Mouse (Mus musculus) megakaryocyte progenitor cell, adult 5-6 weeks (primary cell): ENCODE measurements around the gene Tnfrsf1b. TPM values are rescaled to one million over a fixed set of nuclear protein-coding genes. Genes with fewer than 3 reads are reported as not detected.
A peak's percentile ranks its signal among the peaks of the same experiment; 100 is the strongest.

Experiments used
- ATAC-seq: replicated peaks from 2 replicates; pipeline ENCODE4 v1.8.0; 2016; ENCODE audit warnings: mild to moderate bottlenecking, moderate TSS enrichment, inconsistent platforms; ENCODE audit not compliant: poor library complexity
- total RNA-seq, 2 experiments: library from RNA; stranded (forward) in 1 of 2; stranded (reverse) in 1 of 2; fragments of 157-497, 149-512 nt in 1 of 2; fragments of 200-1000 nt in 1 of 2; gene quantifications; 2 replicates each; pipeline versions ENCODE4 v1.2.3 to v1.2.4; 2015 to 2017

Tnfrsf1b gene
- total RNA-seq (2015) (29.7 and 32.8 TPM in 2 replicates), total RNA-seq (2017) (33.0 and 34.2 TPM in 2 replicates)

DNA sequence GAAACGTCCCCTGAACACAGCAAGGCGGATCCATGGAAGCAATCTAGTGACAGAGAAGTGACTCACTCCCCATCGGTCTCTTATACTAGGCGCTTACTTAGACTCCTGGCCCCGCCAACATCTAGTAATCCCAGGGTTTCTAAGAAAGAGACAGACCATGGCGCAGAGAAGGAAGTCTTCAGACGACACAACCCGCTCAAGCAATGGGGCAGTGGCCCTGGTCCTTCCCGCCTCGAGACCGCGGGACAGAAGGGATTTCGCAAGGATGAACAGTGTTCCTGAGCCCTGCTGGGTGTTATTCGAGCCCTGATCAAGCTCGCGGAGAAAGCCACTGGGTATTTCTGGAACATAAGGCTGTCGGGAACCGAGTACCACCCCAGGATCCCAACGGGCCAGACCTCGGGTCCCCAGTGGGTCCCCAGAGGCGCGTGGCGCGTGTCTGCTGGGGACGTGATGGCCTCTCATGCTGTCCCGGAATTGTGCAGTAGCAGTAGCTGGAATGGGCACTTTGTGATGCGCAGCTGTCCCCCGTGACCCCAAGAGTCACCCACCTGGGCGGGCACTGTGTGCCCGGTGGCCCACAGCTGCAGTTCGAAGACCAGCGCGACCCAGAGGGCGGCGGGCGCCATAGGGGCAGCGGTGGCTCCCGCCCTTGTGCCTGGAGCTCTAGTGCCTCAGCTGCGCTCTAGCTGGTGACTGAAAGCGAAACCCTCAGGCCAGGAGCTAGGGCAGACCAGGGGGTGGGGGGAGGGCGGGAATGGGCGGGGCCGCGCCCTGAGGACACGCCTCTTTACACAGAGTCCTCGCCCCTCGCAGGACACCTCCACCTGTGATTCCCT, at the start of gene Tnfrsf1b:
Tnfrsf1b (minus strand) TSS at position 698 of the 839 bp plus-strand sequence.
- ATAC-seq: peak; percentile 78

DNA sequence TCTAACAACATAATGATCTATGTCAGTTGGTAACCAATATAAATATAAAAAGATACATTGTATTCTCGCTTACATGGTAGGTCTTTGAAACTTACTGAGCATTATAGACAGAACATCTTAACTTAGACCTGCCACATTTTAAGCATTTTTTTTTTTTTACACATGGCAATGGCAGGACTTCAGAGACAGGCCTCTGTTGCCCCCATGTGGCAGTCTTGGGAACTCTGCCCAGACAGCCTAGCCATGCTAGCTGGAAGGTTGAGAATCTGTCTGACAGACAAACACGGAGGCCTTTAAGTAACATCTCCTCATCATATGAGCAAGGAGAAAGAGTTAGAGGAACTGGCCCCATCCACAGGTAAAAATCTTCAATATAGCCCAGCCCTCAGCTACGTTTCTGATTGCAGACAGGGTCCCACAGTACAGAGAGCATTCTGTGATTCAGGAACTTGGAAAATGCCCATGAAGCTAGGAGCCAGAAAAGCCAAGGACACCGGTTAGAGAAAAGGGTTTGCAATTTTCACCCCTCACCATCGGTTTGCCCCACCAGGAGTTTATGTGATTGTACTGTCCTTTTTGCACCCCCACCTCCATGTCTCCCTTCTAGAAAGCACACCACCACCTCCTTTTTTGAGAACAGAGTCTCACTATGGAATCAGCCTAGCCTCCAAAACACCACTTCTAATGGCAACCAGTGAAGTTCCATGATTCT, 49.1 kb upstream of the Tnfrsf1b start:
- ATAC-seq: peak; percentile 59

DNA sequence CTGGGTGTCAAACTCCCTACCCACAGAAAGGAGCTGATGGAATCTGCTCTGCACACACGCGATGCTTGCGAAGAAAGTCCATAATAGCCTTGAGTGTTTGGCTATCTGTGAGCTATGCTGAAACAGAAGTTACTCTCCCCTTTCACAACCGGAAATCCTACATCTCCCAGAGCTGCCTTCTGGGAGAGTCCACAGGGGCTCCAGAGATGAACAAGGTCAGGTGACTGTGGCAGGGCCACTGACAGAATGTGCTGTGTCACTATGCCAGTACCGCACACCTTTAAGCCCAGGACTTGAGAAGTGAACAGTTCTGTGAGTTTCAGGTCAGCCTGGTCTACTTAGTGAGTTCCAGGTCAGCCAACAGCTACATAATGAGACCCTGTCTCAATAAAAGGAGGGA, 47.9 kb upstream of the Tnfrsf1b start:
- peak; percentile 52 for ATAC-seq

DNA sequence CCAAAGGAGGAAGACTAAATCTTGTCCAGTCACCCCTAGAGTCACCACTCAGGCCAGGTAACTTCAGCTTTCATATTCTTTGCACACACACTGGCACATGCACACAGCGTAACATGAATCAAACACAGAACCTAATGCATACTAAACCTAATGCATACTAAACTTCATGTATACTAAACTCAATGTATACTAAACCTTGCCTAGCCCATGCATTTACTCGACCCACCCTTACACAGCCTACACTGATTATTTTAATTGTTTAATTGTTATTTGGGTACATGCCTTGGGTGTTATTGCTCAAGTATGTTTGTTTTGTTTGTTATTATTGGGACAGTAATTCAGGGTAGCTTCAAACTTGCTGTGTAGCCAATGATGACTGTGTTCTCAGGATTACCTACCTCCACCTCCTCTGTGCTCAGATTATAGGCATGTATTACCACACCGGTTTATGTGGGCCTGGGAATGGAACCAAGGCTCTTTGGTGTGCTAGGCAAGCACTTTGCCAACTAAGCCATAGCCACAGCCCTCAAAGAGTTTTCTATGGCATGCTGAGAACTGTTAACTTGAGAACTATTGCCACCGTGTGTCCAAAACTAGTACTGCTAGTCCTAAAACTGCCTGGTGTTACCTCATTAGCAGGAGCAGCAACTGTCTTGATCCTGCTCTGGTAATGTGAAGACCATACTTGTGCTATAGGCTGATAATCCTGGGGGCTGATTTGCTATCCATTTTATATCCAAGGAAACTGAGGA, 39.9 kb upstream of the Tnfrsf1b start:
- ATAC-seq: peak; percentile 99

DNA sequence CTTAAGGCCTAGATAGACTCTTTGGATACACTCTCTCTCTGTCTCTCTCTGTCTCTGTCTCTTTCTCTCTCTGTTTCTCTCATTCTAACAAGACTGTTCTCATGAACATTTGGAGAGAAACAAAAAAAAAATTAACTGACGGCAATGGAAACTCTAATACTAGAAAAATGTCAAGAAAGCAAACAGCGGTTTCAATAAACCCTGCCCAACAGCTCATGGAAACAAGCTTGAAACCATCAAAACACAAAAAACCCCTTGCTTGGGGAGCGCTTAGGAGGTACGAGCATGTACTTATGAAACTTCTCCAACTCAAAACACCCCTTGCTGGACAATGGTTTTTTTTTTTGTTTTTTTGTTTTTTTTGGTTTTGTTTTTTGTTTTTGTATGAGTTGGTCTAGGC, 38.0 kb upstream of the Tnfrsf1b start:
- ATAC-seq: no peak

DNA sequence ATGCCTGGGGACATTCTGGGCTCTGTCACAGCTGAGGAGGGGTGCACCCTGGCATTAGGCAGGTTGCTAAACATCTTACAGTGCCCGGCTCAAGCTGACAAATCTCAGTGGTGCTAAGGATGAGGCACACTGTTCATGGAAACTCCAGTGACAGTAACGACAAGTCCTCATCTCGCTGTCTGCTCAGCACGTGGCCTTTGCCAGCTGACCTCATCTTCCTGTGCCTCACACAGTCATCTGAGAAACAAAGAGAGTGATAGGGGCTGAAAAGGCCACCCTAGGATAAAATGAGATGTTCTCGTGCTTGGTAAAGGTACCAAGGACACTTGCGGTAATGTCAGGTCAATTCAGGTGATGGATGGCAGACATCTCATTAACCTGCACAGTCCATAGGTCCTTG, 36.8 kb upstream of the Tnfrsf1b start:
- ATAC-seq: no peak

DNA sequence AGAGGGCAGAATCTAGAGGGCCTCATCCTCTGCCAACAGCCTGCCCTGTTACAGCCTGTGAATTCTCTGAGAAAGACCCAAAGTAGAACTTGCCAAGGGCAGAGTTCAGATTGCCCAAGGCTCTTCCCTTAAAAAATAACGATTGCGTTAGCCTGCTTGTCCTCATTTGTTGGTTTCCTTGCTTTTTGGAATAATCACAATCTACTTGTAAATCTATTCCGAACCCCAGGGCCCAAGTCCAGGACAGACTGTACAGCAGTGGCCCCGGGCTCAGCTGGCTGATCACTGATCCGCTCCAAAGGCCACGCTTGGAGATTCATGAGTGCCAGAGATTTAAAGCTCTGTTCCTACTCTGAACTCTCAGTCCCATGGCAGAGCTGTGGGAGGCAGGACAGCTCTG, 34.3 kb upstream of the Tnfrsf1b start:
- no peak for ATAC-seq

DNA sequence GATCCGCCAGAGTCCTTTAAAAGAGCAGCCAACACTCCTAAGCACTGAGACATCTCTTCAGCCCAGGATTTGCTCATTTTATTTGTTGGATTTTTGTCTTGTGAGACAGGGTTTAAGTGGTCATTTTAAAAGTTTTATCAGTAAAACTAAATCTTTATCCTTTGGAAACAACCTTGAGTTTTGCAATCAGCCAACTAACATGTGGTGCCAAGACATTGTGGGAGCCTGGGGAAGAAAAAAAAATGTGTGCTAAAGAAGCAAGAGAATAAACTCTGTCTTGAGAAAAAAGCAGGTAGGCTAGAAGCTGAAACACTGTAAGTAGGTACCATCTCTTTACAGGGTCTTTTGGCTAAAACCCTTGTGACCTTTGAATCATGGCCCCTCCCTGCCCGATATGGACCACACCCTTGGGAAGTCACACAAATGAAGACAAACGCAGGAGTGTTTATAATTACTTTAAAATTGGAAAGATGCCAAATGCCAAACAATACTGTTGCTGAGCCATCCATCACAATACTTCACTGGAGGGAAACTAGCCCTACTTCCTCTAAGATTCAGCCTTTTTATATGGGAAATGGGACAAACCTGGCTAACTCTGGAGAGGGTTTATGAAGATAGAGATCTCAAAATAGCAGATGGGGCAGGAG, 32.2 kb upstream of the Tnfrsf1b start:
- no peak for ATAC-seq

DNA sequence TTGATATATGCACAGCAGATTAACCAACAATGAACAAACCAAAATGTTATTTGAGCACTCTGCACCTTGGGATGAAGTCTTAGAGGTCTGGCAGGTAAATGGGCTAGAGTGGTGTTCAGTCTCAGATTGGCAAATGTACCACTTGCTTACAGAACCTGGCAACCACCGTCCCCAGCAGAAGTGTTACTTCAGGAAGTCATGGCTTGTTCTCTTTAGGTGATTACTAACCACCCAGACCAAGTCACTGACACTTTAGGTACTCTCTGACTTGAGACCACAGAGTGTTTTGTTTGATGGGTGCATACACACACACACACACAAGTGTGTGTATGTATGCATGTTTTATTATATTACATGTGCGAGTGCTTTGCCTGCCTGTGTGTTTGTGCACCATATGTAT, 31.6 kb upstream of the Tnfrsf1b start:
- no peak for ATAC-seq

DNA sequence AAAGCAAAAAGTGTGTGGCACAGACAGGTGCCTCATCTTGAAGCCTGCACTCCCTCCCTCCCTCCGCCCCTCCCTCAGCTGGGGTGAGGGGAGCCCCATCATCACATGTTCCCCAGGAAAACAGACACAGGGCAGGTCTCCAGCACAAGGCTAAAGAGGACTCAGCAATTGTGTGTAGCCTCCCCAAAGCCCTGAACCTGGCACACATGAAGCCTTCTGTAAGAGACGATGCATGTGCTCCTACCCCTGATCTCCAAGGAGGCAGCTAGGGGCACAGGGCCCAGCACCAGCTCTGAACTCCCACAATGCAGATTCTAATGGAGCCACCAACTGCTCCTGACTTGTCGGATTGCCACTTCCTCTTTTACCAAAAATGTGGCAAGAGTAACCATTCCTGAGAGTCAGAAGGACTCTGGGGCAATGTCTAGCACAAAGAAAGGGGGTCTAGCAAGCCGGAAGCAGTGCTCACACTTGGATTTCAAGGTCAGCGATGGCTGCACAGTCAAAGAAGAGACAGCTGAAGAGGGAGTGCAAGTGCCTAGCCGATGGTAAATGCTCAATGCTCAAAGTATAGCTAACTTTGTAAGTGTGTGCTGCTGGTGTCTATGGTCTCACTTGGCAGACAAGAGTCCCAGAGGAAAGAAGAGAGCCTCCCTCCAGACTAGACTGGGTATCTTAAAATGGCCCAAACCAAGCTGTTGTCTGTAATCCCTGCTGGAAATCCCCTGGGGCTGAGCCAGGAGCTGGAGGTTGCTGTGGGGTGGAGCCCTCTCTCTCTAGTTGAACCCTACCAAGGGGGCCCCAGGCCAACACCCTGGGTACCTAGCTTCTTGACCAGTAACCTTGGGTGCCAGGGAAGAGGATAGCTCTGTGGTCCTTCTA, 29.9 kb upstream of the Tnfrsf1b start:
- ATAC-seq: peak; percentile 88

DNA sequence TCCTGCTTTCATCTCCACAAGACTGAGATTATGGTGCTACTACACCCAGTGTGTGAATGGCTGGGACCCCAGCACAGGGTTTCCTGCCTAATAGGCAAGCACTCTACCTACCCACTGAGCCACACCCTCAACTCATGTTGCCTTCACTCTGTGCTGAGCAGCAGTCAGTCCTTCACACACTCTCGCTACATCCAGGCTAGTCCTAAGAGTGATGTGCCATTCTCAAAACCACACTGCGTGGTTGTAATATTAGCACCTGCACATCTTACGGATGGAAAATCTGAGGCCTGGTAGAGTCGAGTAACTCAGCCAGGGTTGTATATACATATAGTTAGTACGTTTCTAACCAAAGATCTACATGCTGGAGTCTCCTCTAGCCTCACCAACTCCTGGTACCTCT, 28.2 kb upstream of the Tnfrsf1b start:
- no peak for ATAC-seq

DNA sequence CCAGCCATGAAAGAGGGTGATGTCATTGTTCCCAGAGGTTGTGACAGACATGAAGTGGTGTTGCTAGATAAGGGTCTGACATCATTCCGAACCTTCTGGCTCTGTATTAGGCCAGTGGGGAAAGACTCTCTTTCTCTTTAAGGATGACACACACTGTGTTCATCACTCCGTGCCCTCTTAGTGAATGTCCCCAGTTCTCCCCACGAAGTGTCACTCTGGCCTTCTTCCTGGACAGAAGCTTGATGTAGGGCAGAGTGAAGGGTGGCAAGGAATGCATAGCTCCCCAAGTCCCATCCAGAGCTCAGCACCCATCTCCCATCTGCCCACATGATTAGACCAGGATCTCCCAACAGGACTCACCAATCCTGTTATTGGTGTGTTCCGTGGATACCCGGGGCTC, 27.3 kb upstream of the Tnfrsf1b start:
- no peak for ATAC-seq

DNA sequence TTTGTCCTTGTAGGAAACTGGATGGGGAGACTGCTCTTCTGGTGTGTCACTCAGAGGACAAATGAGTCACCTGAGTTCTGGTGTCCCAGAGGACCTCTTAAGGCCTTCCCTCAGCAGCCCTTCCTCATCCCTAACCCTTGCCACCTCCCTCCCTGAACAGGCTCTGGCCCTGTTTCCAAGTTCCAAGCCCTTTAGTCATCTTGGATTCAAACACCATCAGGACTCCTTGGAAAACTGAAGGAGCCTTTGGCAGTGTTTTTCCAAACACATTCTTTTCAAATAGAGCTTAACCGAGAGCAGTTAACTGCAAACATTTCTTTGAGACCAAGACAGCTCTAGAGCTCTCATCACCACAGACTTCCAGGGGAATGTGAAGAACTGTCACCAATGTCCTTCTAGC, 26.1 kb upstream of the Tnfrsf1b start:
- ATAC-seq: no peak

DNA sequence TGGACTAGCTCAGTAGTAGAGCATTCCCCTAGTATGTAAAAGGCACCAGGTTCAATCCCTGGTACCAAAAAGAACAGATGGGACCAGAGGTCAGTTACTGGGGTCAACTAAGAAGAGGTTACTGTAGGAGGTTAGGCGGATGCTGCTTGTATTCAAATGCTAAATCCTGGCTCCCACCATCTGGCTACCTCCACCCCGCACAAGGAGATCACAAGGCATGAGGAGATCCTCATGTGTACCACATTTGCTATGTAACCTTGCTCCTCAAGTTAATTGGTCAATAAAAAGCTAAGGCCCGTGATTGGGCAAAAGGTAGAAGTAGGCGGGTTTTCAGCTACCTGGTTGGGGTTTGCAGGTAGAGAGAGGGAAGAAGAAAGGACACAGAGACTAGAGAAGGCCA, 25.0 kb upstream of the Tnfrsf1b start:
- no peak for ATAC-seq

DNA sequence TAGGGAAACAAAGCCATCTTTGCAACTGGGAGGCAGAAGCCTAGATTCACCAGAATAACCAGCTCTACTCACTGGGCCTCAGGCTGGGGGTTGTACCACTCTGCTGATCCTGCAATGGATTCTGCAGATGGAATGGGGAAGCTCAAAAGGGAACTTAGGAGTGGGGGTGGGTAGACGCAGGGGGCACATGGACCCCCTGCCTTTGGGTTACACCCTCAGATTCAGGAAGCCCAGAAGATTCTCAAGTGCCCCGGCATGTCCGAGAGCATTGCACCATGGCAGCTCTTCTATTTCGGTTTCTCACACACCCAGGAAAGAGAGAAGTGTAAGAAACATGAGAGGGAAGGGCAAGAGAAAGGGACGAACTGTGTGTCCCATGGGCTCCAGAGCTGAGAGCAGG, 23.5 kb upstream of the Tnfrsf1b start:
- ATAC-seq: peak; percentile 64

DNA sequence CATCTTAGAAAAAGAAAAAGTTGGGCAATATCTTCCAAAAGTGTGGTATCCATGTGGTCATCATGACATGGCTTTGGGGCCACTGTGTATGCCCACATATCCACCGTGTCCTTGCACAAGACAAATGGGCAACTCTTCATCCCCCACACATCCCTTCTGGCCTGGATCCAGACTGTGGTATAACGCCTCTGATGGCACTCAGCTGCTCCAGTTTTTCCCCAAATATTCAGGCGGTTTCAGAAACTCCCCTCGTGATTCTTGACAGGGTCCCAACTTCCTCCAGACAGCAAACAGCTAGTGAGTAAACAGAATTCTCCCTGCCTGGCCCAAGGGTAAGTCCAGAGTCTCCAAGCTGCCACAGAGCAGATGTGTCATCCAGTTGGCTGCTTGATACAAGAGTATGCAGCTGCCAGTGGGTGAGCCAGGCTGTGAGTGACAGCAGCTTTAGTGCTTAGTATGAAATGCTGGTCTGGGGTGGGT, 21.0 kb upstream of the Tnfrsf1b start:
- ATAC-seq: peak; percentile 70

DNA sequence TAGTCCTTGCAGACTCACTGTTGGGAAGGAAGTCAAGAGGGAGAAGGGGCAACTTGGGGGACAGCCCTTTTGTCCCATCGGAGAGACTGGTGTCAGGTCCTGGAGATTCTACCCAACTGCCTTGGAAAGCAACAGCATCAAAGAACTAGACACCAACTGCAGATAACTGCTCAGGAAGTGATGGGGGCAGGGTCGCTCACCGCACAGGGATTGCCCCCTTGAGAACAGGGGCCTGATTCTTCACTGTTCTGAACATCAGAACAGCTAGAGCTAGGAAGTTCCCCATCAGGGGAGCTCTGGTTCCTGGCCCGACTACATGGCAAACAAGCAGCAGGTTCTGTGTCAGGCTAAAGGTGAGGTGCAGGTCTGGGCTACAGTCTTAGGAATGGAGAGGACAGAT, 19.8 kb upstream of the Tnfrsf1b start:
- no peak for ATAC-seq

DNA sequence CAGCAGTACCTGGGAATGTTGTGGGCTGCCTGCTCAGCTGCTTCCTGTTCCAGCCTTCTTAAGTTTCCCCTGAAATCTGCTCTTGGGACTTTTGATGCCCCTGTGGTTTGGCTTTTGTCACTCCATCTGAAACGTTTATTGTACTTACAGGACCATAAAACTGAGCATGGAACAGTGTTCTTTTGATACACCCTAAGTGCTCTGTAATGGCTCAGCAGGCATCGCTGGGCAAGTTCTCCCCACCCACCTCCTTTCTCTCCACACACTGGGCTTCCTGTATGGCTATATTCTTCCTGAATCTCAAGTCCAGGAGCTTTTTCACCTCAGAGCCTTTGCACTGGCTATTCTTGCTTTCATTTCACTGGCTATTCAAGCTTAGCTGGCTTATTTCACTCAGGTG, 18.1 kb upstream of the Tnfrsf1b start:
- ATAC-seq: no peak

DNA sequence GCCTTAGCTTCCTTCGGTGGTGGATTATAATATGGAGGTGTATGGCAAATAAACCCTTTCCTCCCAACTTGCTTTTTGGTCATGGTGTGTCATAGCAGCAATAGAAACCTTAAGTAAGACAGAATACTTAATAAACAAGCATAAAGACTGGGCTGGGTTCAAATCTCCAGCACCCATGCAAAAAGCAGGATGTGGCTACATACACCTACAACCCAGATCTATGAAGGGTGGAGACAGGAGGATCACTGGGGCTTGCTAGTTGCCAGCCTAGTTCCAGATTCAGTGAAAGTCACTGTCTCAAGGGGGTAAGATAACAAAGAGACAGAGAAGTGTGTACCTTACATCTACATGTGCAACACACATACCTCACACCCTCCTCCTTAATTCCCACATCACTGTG, 16.9 kb upstream of the Tnfrsf1b start:
- no peak for ATAC-seq

DNA sequence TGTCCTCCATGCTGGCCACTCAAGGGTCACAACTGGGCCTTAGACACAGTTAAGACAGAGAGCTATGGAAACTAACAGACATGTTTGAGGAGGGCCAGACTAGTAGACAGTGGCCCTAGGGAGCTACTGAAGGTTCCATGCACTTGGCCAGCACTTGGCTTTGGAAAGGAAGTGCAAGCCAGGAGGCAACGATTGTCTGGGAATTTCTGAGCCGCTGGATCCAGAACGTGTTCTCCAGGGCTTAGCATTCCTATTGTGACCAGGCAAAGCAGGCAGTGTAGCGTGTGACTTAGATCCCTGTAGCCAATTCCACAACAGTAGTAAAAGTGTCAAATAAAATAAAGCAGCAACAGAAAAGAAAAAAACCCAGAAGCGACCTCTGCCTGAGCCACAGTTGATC, 14.1 kb upstream of the Tnfrsf1b start:
- ATAC-seq: no peak
